Mouse (Mus musculus): Measurements from ENCODE around the gene Smarca2. TPM values are rescaled to one million over a fixed set of nuclear protein-coding genes. Genes with fewer than 3 reads are reported as not detected.

Gene Smarca2
- total and polyA plus RNA-seq, 3 experiments: 20.1 to 66.4 (median 31.4) TPM

DNA sequence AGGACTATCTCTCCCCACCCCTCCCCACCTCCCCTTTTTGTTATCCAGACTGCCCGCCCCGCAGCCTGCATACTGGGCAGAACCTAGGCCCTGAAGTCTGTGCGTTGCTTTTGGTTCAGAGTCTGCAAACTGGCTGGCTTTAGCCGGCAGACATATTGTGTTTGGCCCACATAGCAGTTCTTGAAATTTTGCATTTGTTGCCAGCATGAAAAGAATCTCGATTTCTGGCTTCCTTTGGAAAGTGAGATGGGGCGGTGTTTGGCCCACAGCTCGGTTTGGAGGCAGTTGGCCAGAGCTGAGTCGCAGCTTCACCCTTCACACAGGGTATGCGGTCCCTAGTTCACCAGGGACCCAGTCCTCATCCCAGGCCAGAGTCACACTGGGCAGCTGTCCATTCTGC, 111.4 kb downstream of the Smarca2 start:
- TF ChIP-seq CTCF (IDR thresholded peaks at IDR 0.05; ENCODE audit: low read depth, low read length): no peak
- no peak for TF ChIP-seq GATA1 (IDR thresholded peaks at IDR 0.05; ENCODE audit: borderline replicate concordance, low read length)
- TF ChIP-seq GATA2 (IDR thresholded peaks at IDR 0.05; ENCODE audit: borderline replicate concordance, low read depth, low read length): no peak
- no peak for TF ChIP-seq POLR2AphosphoS5 (IDR thresholded peaks at IDR 0.05; ENCODE audit: insufficient replicate concordance, low read depth, low read length)
- TF ChIP-seq TAL1 (conservative IDR thresholded peaks at IDR 0.05; ENCODE audit: low read depth, low read length): no peak
- H3K4me3 ChIP-seq (ENCODE audit: low read depth, low read length): no peak overlapping the region
- no peaks in the 10 kb centered on the region for H3K27me3 ChIP-seq (ENCODE audit: insufficient read depth, low read length)
- H3K9me3 ChIP-seq (replicated peaks): peaks cover 7% of the 10 kb centered on the region
- peaks cover 52% of the 10 kb centered on the region for H3K36me3 ChIP-seq (replicated peaks)
- no peak for ATAC-seq (ENCODE audit: extremely low read depth, insufficient number of reproducible peaks, low FRiP score, poor library complexity, severe bottlenecking)
- DNase-seq (ENCODE audit: low spot score): no peak
- H3K4me1 ChIP-seq (ENCODE audit: insufficient read depth, low read depth, low read length): no peaks in the 10 kb centered on the region

GRCm38 (mm10) chr19:26718221-26718620, 113.4 kb downstream of the Smarca2 start:
- DNase-seq (ENCODE audit: low spot score): no peak
- H3K27me3 ChIP-seq (ENCODE audit: insufficient read depth, low read length): no peaks in the 10 kb centered on the region
- no peak overlapping the region for H3K4me3 ChIP-seq (ENCODE audit: low read depth, low read length)
- H3K36me3 ChIP-seq (replicated peaks): peaks cover 59% of the 10 kb centered on the region
- peaks cover 9% of the 10 kb centered on the region for H3K9me3 ChIP-seq (replicated peaks)
- TF ChIP-seq GATA1 (IDR thresholded peaks at IDR 0.05; ENCODE audit: borderline replicate concordance, low read length): no peak
- no peak for TF ChIP-seq CTCF (IDR thresholded peaks at IDR 0.05; ENCODE audit: low read depth, low read length)
- TF ChIP-seq POLR2AphosphoS5 (IDR thresholded peaks at IDR 0.05; ENCODE audit: insufficient replicate concordance, low read depth, low read length): no peak
- no peak for TF ChIP-seq GATA2 (IDR thresholded peaks at IDR 0.05; ENCODE audit: borderline replicate concordance, low read depth, low read length)
- no peak for TF ChIP-seq TAL1 (conservative IDR thresholded peaks at IDR 0.05; ENCODE audit: low read depth, low read length)
- H3K4me1 ChIP-seq (ENCODE audit: insufficient read depth, low read depth, low read length): no peaks in the 10 kb centered on the region
- no peak for ATAC-seq (ENCODE audit: extremely low read depth, insufficient number of reproducible peaks, low FRiP score, poor library complexity, severe bottlenecking)

DNA sequence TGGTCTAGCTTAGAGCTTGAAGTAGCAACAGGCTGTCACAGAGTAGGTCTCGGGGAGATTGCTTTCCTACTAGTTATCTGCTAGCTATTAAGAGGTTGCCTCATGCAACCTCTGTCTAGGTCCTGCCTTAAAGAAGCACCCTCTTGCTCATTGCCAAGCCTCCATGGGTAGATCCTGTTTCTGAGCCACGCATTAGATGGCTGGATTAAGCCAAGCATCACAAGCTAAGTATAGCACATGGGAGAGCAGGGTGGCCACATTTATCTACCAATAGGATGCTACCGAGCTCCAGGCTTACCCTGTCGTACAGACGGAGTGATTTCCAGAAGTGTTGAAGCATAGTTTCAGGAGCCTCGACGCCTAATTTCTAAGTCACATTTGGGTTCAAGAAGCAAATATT, 114.3 kb downstream of the Smarca2 start:
- Histone ChIP-seq H3K4me3 (ENCODE audit: low read depth, low read length) (no peak overlapping the region), H3K4me1 (ENCODE audit: insufficient read depth, low read depth, low read length) (no peaks in the 10 kb centered on the region), H3K27me3 (ENCODE audit: insufficient read depth, low read length) (no peaks in the 10 kb centered on the region), H3K36me3 (replicated peaks) (peaks cover 68% of the 10 kb centered on the region), H3K9me3 (replicated peaks) (peaks cover 17% of the 10 kb centered on the region)
- TF ChIP-seq GATA1 (IDR thresholded peaks at IDR 0.05; ENCODE audit: borderline replicate concordance, low read length) (no peak), POLR2AphosphoS5 (IDR thresholded peaks at IDR 0.05; ENCODE audit: insufficient replicate concordance, low read depth, low read length) (no peak), CTCF (IDR thresholded peaks at IDR 0.05; ENCODE audit: low read depth, low read length) (no peak), GATA2 (IDR thresholded peaks at IDR 0.05; ENCODE audit: borderline replicate concordance, low read depth, low read length) (no peak), TAL1 (conservative IDR thresholded peaks at IDR 0.05; ENCODE audit: low read depth, low read length) (no peak)
- ATAC-seq (ENCODE audit: extremely low read depth, insufficient number of reproducible peaks, low FRiP score, poor library complexity, severe bottlenecking): no peak
- no peak for DNase-seq (ENCODE audit: low spot score)

DNA sequence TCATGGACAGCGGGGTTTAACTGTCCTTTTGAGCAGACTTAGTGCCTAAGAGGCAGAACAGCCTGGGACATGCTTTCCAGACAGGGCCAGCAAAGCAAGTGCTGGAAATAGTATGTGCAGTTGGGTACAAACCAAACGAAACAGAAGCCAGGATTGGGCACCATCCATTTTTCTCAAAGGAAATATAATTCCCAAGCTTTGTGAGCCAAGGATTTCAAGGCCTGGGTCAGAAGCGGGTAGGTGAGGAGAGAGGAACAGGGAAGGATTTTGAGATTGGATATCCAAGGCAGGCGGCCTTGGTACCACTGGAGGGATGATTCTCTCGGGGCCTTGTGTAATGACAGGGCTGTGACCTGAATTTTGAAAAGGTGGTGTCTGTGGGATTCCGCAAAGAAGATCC, 116.9 kb downstream of the Smarca2 start:
- Histone ChIP-seq H3K27me3 (ENCODE audit: insufficient read depth, low read length) (no peaks in the 10 kb centered on the region), H3K4me3 (ENCODE audit: low read depth, low read length) (no peak overlapping the region), H3K4me1 (ENCODE audit: insufficient read depth, low read depth, low read length) (no peaks in the 10 kb centered on the region), H3K36me3 (replicated peaks) (peaks cover 54% of the 10 kb centered on the region), H3K9me3 (replicated peaks) (peaks cover 12% of the 10 kb centered on the region; the same call in 1 of the 2 replicates)
- no peak for ATAC-seq (ENCODE audit: extremely low read depth, insufficient number of reproducible peaks, low FRiP score, poor library complexity, severe bottlenecking)
- no peak for TF ChIP-seq GATA1 (IDR thresholded peaks at IDR 0.05; ENCODE audit: borderline replicate concordance, low read length)
- no peak for TF ChIP-seq POLR2AphosphoS5 (IDR thresholded peaks at IDR 0.05; ENCODE audit: insufficient replicate concordance, low read depth, low read length)
- TF ChIP-seq TAL1 (conservative IDR thresholded peaks at IDR 0.05; ENCODE audit: low read depth, low read length): no peak
- TF ChIP-seq CTCF (IDR thresholded peaks at IDR 0.05; ENCODE audit: low read depth, low read length): no peak
- DNase-seq (ENCODE audit: low spot score): no peak

GRCm38 (mm10) chr19:26723899-26724298, 119.0 kb downstream of the Smarca2 start:
- H3K4me1 ChIP-seq (ENCODE audit: insufficient read depth, low read depth, low read length): no peaks in the 10 kb centered on the region
- H3K9me3 ChIP-seq (replicated peaks): peaks cover 18% of the 10 kb centered on the region
- DNase-seq (ENCODE audit: low spot score) (no peak), ATAC-seq (ENCODE audit: extremely low read depth, insufficient number of reproducible peaks, low FRiP score, poor library complexity, severe bottlenecking) (no peak)
- H3K36me3 ChIP-seq (replicated peaks): peaks cover 54% of the 10 kb centered on the region
- no peak overlapping the region for H3K4me3 ChIP-seq (ENCODE audit: low read depth, low read length)
- H3K27me3 ChIP-seq (ENCODE audit: insufficient read depth, low read length): no peaks in the 10 kb centered on the region
- TF ChIP-seq CTCF (IDR thresholded peaks at IDR 0.05; ENCODE audit: low read depth, low read length) (no peak), TAL1 (conservative IDR thresholded peaks at IDR 0.05; ENCODE audit: low read depth, low read length) (no peak), POLR2AphosphoS5 (IDR thresholded peaks at IDR 0.05; ENCODE audit: insufficient replicate concordance, low read depth, low read length) (no peak), GATA1 (IDR thresholded peaks at IDR 0.05; ENCODE audit: borderline replicate concordance, low read length) (no peak), GATA2 (IDR thresholded peaks at IDR 0.05; ENCODE audit: borderline replicate concordance, low read depth, low read length) (no peak)

DNA sequence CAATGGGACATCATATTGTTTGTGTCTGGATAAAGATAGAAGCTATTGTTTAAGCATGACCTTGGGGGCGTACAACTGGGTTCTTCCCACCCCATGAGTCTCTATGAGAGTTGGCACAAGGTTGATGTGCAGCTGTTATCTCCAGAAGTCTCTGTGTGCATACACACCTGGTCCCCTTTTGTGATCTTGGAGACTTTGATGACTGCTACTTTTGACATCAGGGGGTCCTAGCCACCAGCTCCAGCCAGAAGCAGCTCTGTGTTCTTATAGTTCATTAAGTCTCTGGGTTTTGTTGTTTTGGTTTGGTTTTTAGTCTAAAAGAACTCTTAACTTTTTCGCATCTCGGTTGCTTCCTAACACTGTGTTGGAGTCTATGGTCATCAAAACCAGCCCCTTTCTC, 119.8 kb downstream of the Smarca2 start:
- no peaks in the 10 kb centered on the region for H3K27me3 ChIP-seq (ENCODE audit: insufficient read depth, low read length)
- no peak overlapping the region for H3K4me3 ChIP-seq (ENCODE audit: low read depth, low read length)
- H3K4me1 ChIP-seq (ENCODE audit: insufficient read depth, low read depth, low read length): no peaks in the 10 kb centered on the region
- DNase-seq (ENCODE audit: low spot score): no peak
- peaks cover 51% of the 10 kb centered on the region for H3K36me3 ChIP-seq (replicated peaks)
- TF ChIP-seq POLR2AphosphoS5 (IDR thresholded peaks at IDR 0.05; ENCODE audit: insufficient replicate concordance, low read depth, low read length) (no peak), GATA2 (IDR thresholded peaks at IDR 0.05; ENCODE audit: borderline replicate concordance, low read depth, low read length) (no peak), TAL1 (conservative IDR thresholded peaks at IDR 0.05; ENCODE audit: low read depth, low read length) (no peak), GATA1 (IDR thresholded peaks at IDR 0.05; ENCODE audit: borderline replicate concordance, low read length) (no peak), CTCF (IDR thresholded peaks at IDR 0.05; ENCODE audit: low read depth, low read length) (no peak)
- peaks cover 18% of the 10 kb centered on the region for H3K9me3 ChIP-seq (replicated peaks)
- no peak for ATAC-seq (ENCODE audit: extremely low read depth, insufficient number of reproducible peaks, low FRiP score, poor library complexity, severe bottlenecking)

Data from G1E (cell line).